Mouse (Mus musculus): Measurements from ENCODE around the gene Tmem158. TPM values are rescaled to one million over a fixed set of nuclear protein-coding genes. Genes with fewer than 3 reads are reported as not detected.
A peak's percentile ranks its signal among the peaks of the same experiment; 100 is the strongest.

Tmem158 gene
- total RNA-seq, 2 experiments from 2014 or later = 44.7 to 60.5 TPM

- intact Hi-C loops (cut with DNase I) = loop anchor here (5.0 kb wide), 1 partner anchor 282 kb away; no protein-coding TSS in a partner anchor
- Histone ChIP-seq H3K4me3 (no peak overlapping the region), H3K27ac (peak overlapping the region; percentile 83)
- peak; percentile 21 to 40 for DNase-seq (ENCODE audit: extremely low spot score in 1 of 2, low spot score in 2 of 2)
- no peak for TF ChIP-seq CTCF (IDR thresholded peaks at IDR 0.05)
Observed at GRCm38 (mm10) chr9:123219826-123220225, 40.7 kb downstream of the Tmem158 start.

DNA sequence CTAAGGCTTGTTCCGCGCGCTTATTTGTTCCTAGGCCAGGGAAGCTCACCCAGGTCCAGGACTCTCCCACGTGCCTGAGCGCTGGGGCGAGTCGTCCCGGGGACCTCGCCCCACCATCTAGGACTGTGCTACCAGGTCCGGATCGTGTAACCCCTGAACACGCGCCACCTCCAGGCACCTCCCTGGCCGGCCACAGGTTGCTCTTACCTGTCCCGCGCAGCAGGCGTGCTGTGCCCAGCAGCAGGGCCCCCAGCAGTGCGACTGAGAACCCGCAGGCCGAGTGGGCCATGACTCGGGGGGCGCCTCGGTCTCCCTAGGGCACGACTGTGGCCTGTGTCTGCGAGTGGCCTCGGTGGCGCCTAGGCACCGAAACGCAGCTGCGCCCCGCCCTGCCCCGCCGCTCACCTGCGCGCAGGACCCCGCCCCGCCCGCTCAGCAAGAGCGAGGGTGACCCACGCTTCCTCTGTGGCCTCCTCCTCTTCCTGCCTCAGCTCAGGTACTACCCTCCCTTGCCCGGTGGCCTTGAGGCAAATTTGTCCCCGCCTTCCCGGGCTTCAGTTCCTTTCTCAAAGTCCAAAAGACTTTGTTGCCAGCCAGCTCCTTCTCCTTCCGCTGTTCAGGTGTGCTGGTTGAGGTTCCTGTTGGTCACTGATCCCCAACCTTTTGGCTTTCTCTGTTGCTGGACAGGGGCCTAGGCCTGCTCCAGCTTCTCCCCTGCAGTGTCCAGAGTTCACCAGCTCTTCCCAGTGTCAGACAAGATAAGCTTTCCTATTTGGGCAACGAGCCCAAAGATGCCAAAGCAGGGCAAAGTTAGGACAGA, 44.7 kb downstream of the Tmem158 start, which contains the start of gene Cdcp1:
Gene Cdcp1 (minus strand): TSS at position 418 of the 820 bp plus-strand sequence.
- no peak for TF ChIP-seq CTCF (IDR thresholded peaks at IDR 0.05)
- Histone ChIP-seq H3K27ac (no peak within 1 kb of the TSS), H3K4me3 (0 out of 2 replicates have a peak within 1 kb of the TSS, but pooled peaks have one; percentile 2)
- intact Hi-C loops (cut with DNase I) = loop anchor here (5.0 kb wide), 1 partner anchor 286 kb away; no protein-coding TSS in a partner anchor
- no peak for DNase-seq (ENCODE audit: extremely low spot score in 1 of 2, low spot score in 2 of 2)

DNA sequence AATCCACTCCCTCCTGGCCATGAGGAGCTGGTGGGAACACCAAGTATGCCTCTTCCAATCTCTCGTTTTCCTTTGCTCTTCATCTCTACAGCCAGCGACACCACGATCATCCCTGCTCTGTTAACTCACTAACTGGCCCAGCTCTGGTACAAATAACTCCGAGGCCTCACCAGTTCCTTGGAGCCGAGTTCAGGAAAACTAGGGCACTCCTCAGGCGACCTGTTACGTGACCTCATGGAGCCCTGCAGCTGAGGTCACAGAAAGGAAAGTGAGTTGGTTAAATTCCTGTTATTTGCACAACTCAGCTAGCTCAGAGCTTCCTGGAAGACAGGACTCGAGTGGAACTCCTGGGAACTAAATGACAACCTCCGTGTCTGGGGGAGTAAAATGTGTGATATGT, 47.2 kb downstream of the Tmem158 start:
- TF ChIP-seq CTCF (IDR thresholded peaks at IDR 0.05) = no peak
- DNase-seq (ENCODE audit: extremely low spot score in 1 of 2, low spot score in 2 of 2) = no peak
- Histone ChIP-seq H3K27ac (no peak overlapping the region), H3K4me3 (no peak overlapping the region)
- intact Hi-C loops (cut with DNase I) = no loop called here

Other genes starting within 250 kb of the Tmem158 start
- gene Tmem42, start 239.4 kb downstream of the Tmem158 start, total RNA-seq (2021) = 10 to 100 TPM; 23.5 to 27.1 TPM
- gene Tgm4, start 226.0 kb downstream of the Tmem158 start, total RNA-seq (2021) = 1 to 10 TPM; 1.8 to 2.6 TPM
- 10 to 100 TPM; 61.9 to 68.6 TPM for gene Zdhhc3, start 147.6 kb downstream of the Tmem158 start, total RNA-seq (2021)
- gene Exosc7, start 147.5 kb downstream of the Tmem158 start, total RNA-seq (2021) = 10 to 100 TPM; 43.0 to 48.9 TPM
- 1 to 10 TPM; 2.6 to 3.1 TPM for gene Clec3b, start 109.8 kb downstream of the Tmem158 start, total RNA-seq (2021)
- gene Cdcp1, start 44.7 kb downstream of the Tmem158 start, total RNA-seq (2021) = under 1 TPM in 1 of 2 experiments, not detected in 1; 0.29 TPM
- gene Lars2, start 106.2 kb upstream of the Tmem158 start, total RNA-seq (2021) = 10 to 100 TPM; 29.6 to 56.2 TPM
- gene Limd1, start 217.9 kb upstream of the Tmem158 start, total RNA-seq (2021) = 1 to 10 TPM; 6.2 to 7.8 TPM

All from left cerebral cortex, adult 2 months (tissue).